Mouse (Mus musculus) fat pad, adult 2 months (tissue): Measurements from ENCODE around the gene Gpatch4.

Source experiments
- DNase-seq: peaks from one replicate; pipeline ENCODE4 v3.0.0-alpha.2; 2011; ENCODE audit warnings: low read depth, low spot score; ENCODE audit errors: extremely low read depth

Gpatch4 gene

GRCm38 (mm10) chr3:88030608-88031395, 12.1 kb upstream of the Gpatch4 start:
- no peak for DNase-seq

GRCm38 (mm10) chr3:88033506-88033905, 9.4 kb upstream of the Gpatch4 start:
- no peak for DNase-seq

GRCm38 (mm10) chr3:88035561-88036293, 7.2 kb upstream of the Gpatch4 start:
- DNase-seq, result no peak

GRCm38 (mm10) chr3:88049532-88049931, 6.6 kb downstream of the Gpatch4 start:
- no peak for DNase-seq

GRCm38 (mm10) chr3:88057030-88057429, 14.1 kb downstream of the Gpatch4 start:
- no peak for DNase-seq

GRCm38 (mm10) chr3:88057902-88058696, 15.2 kb downstream of the Gpatch4 start, which contains the start of gene Naxe:
Gene Naxe, minus strand, starts transcription at chr3:88058495.
- DNase-seq, result peak; percentile 51

GRCm38 (mm10) chr3:88068386-88068785, 25.5 kb downstream of the Gpatch4 start:
- no peak for DNase-seq

GRCm38 (mm10) chr3:88071783-88072182, 28.9 kb downstream of the Gpatch4 start:
- DNase-seq, result no peak

GRCm38 (mm10) chr3:88073631-88074030, 30.7 kb downstream of the Gpatch4 start:
- DNase-seq, result no peak

- DNase-seq, result no peak
These were observed 31.4 kb downstream of the Gpatch4 start for GRCm38 (mm10) chr3:88074351-88074750.

GRCm38 (mm10) chr3:88074766-88075165, 31.9 kb downstream of the Gpatch4 start:
- no peak for DNase-seq

GRCm38 (mm10) chr3:88077441-88077840, 34.5 kb downstream of the Gpatch4 start:
- no peak for DNase-seq

GRCm38 (mm10) chr3:88078204-88078603, 35.3 kb downstream of the Gpatch4 start, which contains the start of gene Ttc24:
Gene Ttc24, minus strand, starts transcription at chr3:88078304.
- DNase-seq, result no peak

- no peak for DNase-seq
These were observed 38.7 kb downstream of the Gpatch4 start, which contains the start of gene Iqgap3 for GRCm38 (mm10) chr3:88081345-88082223. Gene Iqgap3, plus strand, starts transcription at chr3:88081971.

GRCm38 (mm10) chr3:88082224-88082618, 39.3 kb downstream of the Gpatch4 start:
- DNase-seq, result no peak

- peak; percentile 21 for DNase-seq
These were observed 39.8 kb downstream of the Gpatch4 start for GRCm38 (mm10) chr3:88082663-88083062.

GRCm38 (mm10) chr3:88084001-88084400, 41.1 kb downstream of the Gpatch4 start:
- DNase-seq, result no peak

GRCm38 (mm10) chr3:88085459-88085858, 42.6 kb downstream of the Gpatch4 start:
- no peak for DNase-seq

- DNase-seq, result no peak
These were observed 44.8 kb downstream of the Gpatch4 start for GRCm38 (mm10) chr3:88087688-88088087.

GRCm38 (mm10) chr3:88090106-88090505, 47.2 kb downstream of the Gpatch4 start:
- no peak for DNase-seq
